Mouse (Mus musculus): ENCODE results near the gene Ggct. TPM values are rescaled to one million over a fixed set of nuclear protein-coding genes. Genes with fewer than 3 reads are reported as not detected.

Ggct gene
- polyA plus RNA-seq, 2 experiments: 1.1 to 4.4 TPM

DNA sequence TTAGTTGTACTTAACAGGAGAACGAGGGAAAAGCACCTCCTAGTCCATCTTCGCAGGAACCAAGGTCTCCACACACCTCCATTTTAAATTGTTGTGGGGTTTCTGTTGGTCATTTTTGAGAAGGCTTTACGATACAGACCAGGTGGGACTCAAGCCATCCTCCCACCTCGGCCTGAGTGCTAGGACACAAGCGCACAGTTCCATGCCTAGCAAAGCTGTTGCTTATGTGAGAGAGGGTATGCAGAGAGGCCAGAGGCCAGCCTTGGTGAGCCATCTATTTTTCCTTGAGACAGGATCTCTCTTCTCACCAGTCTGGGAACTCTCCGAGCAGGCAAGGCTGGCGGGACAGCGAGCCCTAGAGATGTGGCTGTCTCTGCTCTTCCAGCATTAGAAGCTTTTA, 8.7 kb downstream of the Ggct start:
- Histone ChIP-seq H3K9me3 (ENCODE audit: control insufficient read depth, low read length) (no peaks in the 10 kb centered on the region), H3K4me1 (replicated peaks; ENCODE audit: control insufficient read depth in 2 of 2, insufficient read depth in 2 of 2, low read length in 1 of 2) (no peaks in the 10 kb centered on the region), H3K4me2 (ENCODE audit: low read depth) (no peak overlapping the region), H3K36me3 (replicated peaks; ENCODE audit: control insufficient read depth, insufficient read depth, low read depth) (no peaks in the 10 kb centered on the region), H3K27ac (no peak overlapping the region), H3K4me3 (ENCODE audit: insufficient read depth in 1 of 2, low read depth in 2 of 2, low read length in 2 of 2) (no peak overlapping the region), H3K9ac (replicated peaks) (no peak overlapping the region), H3K27me3 (ENCODE audit: control insufficient read depth, insufficient read depth, low read length) (no peaks in the 10 kb centered on the region)
- TF ChIP-seq CTCF (IDR thresholded peaks at IDR 0.05; ENCODE audit: low read depth) (no peak), EP300 (IDR thresholded peaks at IDR 0.05; ENCODE audit: low read depth) (no peak)
- 70% methylated on average over 8 of the region's 8 CpGs for WGBS (ENCODE audit: insufficient replicate concordance)
- ATAC-seq (ENCODE audit: insufficient read depth): no peak
- DNase-seq (ENCODE audit: low read depth in 3 of 3, low spot score in 3 of 3): no peak

DNA sequence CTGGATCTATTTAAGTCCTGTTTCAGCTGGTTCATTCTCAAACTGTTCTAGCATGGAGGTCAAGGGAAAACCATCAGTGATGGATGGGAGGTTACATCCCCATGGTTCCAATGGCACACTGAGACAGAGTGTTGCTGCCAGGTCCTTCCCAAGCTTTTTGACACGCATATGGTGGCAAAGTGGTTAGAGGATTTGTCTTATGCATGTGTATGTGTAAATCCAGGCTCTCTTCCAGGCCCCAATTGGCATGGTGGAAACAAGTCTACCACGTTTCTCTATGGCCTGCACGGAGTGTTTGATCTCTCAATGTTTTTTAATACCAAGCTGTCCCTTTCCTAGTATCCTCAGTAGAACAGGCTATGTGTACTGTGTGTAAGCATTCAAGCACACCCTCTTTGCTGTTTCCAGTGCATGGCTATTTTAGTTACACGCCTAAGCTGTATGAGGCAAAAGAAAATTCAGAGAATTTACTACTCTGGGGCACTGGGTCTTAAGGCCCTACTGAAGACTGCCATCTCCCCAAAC, 9.2 kb downstream of the Ggct start:
- Histone ChIP-seq H3K27me3 (ENCODE audit: control insufficient read depth, insufficient read depth, low read length) (no peaks in the 10 kb centered on the region), H3K4me2 (ENCODE audit: low read depth) (no peak overlapping the region), H3K4me3 (ENCODE audit: insufficient read depth in 1 of 2, low read depth in 2 of 2, low read length in 2 of 2) (no peak overlapping the region), H3K9me3 (ENCODE audit: control insufficient read depth, low read length) (no peaks in the 10 kb centered on the region), H3K27ac (no peak overlapping the region), H3K36me3 (replicated peaks; ENCODE audit: control insufficient read depth, insufficient read depth, low read depth) (no peaks in the 10 kb centered on the region), H3K4me1 (replicated peaks; ENCODE audit: control insufficient read depth in 2 of 2, insufficient read depth in 2 of 2, low read length in 1 of 2) (no peaks in the 10 kb centered on the region), H3K9ac (replicated peaks) (no peak overlapping the region)
- no peak for DNase-seq (ENCODE audit: low read depth in 3 of 3, low spot score in 3 of 3)
- ATAC-seq (ENCODE audit: insufficient read depth): no peak
- no peak for TF ChIP-seq CTCF (IDR thresholded peaks at IDR 0.05; ENCODE audit: low read depth)
- TF ChIP-seq EP300 (IDR thresholded peaks at IDR 0.05; ENCODE audit: low read depth): no peak
- WGBS (ENCODE audit: insufficient replicate concordance): 72% methylated on average over 4 of the region's 4 CpGs

DNA sequence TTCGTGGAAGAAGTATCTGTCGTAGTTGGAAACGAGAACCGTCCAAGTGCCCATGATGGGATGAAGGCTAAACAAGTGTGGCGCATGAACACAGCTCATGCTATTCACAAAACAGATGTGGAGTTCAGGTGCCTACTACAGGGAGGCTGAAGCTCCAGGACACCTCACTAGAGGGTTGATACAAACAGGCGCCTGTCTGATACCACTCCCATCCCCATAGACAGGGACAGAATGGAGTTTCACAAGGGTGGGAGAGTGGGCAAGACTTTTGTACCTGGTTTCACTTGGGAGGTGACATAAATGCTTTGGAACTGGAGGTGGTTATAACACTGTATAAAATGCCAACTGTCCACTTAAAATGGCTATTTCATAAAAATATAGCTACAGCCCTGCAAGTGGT, 13.3 kb downstream of the Ggct start:
- H3K4me3 ChIP-seq (ENCODE audit: insufficient read depth in 1 of 2, low read depth in 2 of 2, low read length in 2 of 2): no peak overlapping the region
- no peaks in the 10 kb centered on the region for H3K4me1 ChIP-seq (replicated peaks; ENCODE audit: control insufficient read depth in 2 of 2, insufficient read depth in 2 of 2, low read length in 1 of 2)
- no peaks in the 10 kb centered on the region for H3K9me3 ChIP-seq (ENCODE audit: control insufficient read depth, low read length)
- H3K9ac ChIP-seq (replicated peaks): no peak overlapping the region
- no peak for ATAC-seq (ENCODE audit: insufficient read depth)
- H3K4me2 ChIP-seq (ENCODE audit: low read depth): no peak overlapping the region
- TF ChIP-seq CTCF (IDR thresholded peaks at IDR 0.05; ENCODE audit: low read depth) (no peak), EP300 (IDR thresholded peaks at IDR 0.05; ENCODE audit: low read depth) (no peak)
- WGBS (ENCODE audit: insufficient replicate concordance): 76% methylated on average over 6 of the region's 6 CpGs
- no peak overlapping the region for H3K27ac ChIP-seq
- H3K36me3 ChIP-seq (replicated peaks; ENCODE audit: control insufficient read depth, insufficient read depth, low read depth): no peaks in the 10 kb centered on the region
- no peaks in the 10 kb centered on the region for H3K27me3 ChIP-seq (ENCODE audit: control insufficient read depth, insufficient read depth, low read length)
- DNase-seq (ENCODE audit: low read depth in 3 of 3, low spot score in 3 of 3): no peak

DNA sequence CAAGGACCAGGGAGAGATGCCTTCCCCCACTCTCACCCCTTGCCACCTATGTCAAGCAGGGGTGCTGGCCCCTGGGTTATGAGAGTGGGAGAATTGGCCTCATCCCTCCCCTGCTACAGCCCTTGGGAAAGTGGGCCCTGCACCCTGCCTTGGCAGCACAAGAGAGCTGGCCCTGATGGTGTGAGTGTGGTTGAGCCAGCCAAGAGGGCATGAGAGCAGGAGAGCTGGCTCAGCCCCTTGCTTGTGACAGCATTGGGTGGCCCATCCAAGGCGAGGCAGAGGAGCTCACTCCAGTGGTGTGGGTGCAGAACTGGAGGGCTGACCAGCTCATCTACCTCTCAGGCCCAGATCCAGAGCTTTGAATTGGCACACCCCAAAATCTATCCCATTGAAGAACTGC, 17.1 kb downstream of the Ggct start:
- no peak overlapping the region for H3K4me2 ChIP-seq (ENCODE audit: low read depth)
- H3K9ac ChIP-seq (replicated peaks): no peak overlapping the region
- no peak overlapping the region for H3K4me3 ChIP-seq (ENCODE audit: insufficient read depth in 1 of 2, low read depth in 2 of 2, low read length in 2 of 2)
- H3K4me1 ChIP-seq (replicated peaks; ENCODE audit: control insufficient read depth in 2 of 2, insufficient read depth in 2 of 2, low read length in 1 of 2): 0 out of 4 replicates have a peak, but pooled peaks cover 0 to 2% of the 10 kb centered on the region in 2 experiments
- ATAC-seq (ENCODE audit: insufficient read depth): no peak
- H3K9me3 ChIP-seq (ENCODE audit: control insufficient read depth, low read length): no peaks in the 10 kb centered on the region
- DNase-seq (ENCODE audit: low read depth in 3 of 3, low spot score in 3 of 3): no peak
- TF ChIP-seq CTCF (IDR thresholded peaks at IDR 0.05; ENCODE audit: low read depth) (no peak), EP300 (IDR thresholded peaks at IDR 0.05; ENCODE audit: low read depth) (no peak)
- WGBS (ENCODE audit: insufficient replicate concordance): 50% methylated on average over 1 of the region's 1 CpGs
- peaks cover 8% of the 10 kb centered on the region for H3K27me3 ChIP-seq (ENCODE audit: control insufficient read depth, insufficient read depth, low read length)
- no peaks in the 10 kb centered on the region for H3K36me3 ChIP-seq (replicated peaks; ENCODE audit: control insufficient read depth, insufficient read depth, low read depth)
- H3K27ac ChIP-seq: no peak overlapping the region

DNA sequence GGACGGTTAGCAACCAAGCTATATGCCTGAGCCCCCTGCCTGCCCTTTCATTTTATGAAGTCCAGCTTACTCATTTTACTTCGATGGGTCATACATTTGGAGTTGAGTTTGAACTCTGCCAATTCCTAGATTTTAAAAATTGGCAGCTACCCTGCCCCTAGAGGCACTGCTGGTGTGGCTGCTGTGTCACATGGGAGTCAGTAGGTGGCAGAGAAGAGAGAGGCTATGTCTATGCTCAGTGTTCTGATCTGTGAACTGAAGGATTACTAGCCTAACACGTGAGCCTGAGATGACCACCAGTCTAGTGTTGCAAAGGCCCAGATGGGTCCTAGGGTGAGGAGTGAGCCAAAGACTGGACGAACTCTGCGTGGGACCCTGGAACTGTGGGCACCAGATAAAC, 18.2 kb downstream of the Ggct start:
- DNase-seq (ENCODE audit: low read depth in 3 of 3, low spot score in 3 of 3) (no peak), ATAC-seq (ENCODE audit: insufficient read depth) (no peak)
- TF ChIP-seq CTCF (IDR thresholded peaks at IDR 0.05; ENCODE audit: low read depth) (peak; percentile 60), EP300 (IDR thresholded peaks at IDR 0.05; ENCODE audit: low read depth) (no peak)
- Histone ChIP-seq H3K36me3 (replicated peaks; ENCODE audit: control insufficient read depth, insufficient read depth, low read depth) (no peaks in the 10 kb centered on the region), H3K9ac (replicated peaks) (no peak overlapping the region), H3K27me3 (ENCODE audit: control insufficient read depth, insufficient read depth, low read length) (peaks cover 8% of the 10 kb centered on the region), H3K27ac (no peak overlapping the region), H3K4me2 (ENCODE audit: low read depth) (no peak overlapping the region), H3K9me3 (ENCODE audit: control insufficient read depth, low read length) (no peaks in the 10 kb centered on the region), H3K4me1 (replicated peaks; ENCODE audit: control insufficient read depth in 2 of 2, insufficient read depth in 2 of 2, low read length in 1 of 2) (0 out of 4 replicates have a peak, but pooled peaks cover 0 to 2% of the 10 kb centered on the region in 2 experiments), H3K4me3 (ENCODE audit: insufficient read depth in 1 of 2, low read depth in 2 of 2, low read length in 2 of 2) (no peak overlapping the region)
- 50% methylated on average over 5 of the region's 5 CpGs for WGBS (ENCODE audit: insufficient replicate concordance)
